Mouse (Mus musculus) layer of hippocampus, adult 2 months (tissue): ENCODE data around the gene Mrpl18. TPM values are rescaled to one million over a fixed set of nuclear protein-coding genes. Genes with fewer than 3 reads are reported as not detected.
"Not testable (repeated sequence)": the region's sequence is repeated elsewhere in the genome, so short reads cannot be mapped to it uniquely, and the experiment has no call there.

Experiments used
- DNase-seq, 2 experiments: peaks; one replicate each; pipeline ENCODE4 v3.0.0; 2022; ENCODE audit warnings: low spot score in 2 of 2
- H3K27ac ChIP-seq: fragments of 200-600 bp; 2 replicates; pipeline ENCODE4 v1.8.1; 2022
- H3K4me3 ChIP-seq: fragments of 200-600 bp; 2 replicates; pipeline ENCODE4 v1.8.1; 2022; ENCODE audit warnings: mild to moderate bottlenecking
- CTCF ChIP-seq: fragments of 200-600 bp; conservative IDR thresholded peaks from 2 replicates; pipeline ENCODE4 v1.8.1; 2022; ENCODE audit warnings: antibody characterized with exemption, mild to moderate bottlenecking, moderate library complexity
- long read RNA-seq, 2 experiments: library from polyadenylated mRNA; stranded (forward); transcript quantifications; one replicate each; pipeline ENCODE4 v2.0.0; 2021; ENCODE audit warnings: borderline mapping rate in 2 of 2
- total RNA-seq, 2 experiments: library from RNA; stranded (reverse); gene quantifications; 2 replicates each; pipeline ENCODE4 v1.2.3; 2021

Mrpl18 gene
- total RNA-seq, result 10 to 100 TPM; 60.9 to 68.9 TPM
- long read RNA-seq, experiment 1, transcript Mrpl18-201 (4 exons, 1,219 nt), result major isoform, 37 of 45 reads
- long read RNA-seq, experiment 1, partial matches to known transcripts, result 0 of 45 reads
- long read RNA-seq, experiment 1, other reads (novel, unspliced or antisense), result 8 of 45 reads
- long read RNA-seq, experiment 2, transcript Mrpl18-201 (4 exons, 1,219 nt), result major isoform, 34 of 47 reads
- long read RNA-seq, experiment 2, partial matches to known transcripts, result 5 of 47 reads
- long read RNA-seq, experiment 2, other reads (novel, unspliced or antisense), result 8 of 47 reads

GRCm38 (mm10) chr17:12915881-12916583 lies at the start of gene Mrpl18:
Gene Mrpl18, minus strand, starts transcription at chr17:12916345.
- peak within 1 kb of the TSS; percentile 97 for H3K27ac ChIP-seq
- TF ChIP-seq CTCF, result no peak
- peak within 1 kb of the TSS; percentile 80 for H3K4me3 ChIP-seq
- DNase-seq, result peak; percentile 98 to 100

- H3K4me3 ChIP-seq, result no peak overlapping the region
- TF ChIP-seq CTCF, result no peak
- no peak for DNase-seq
- no peak overlapping the region for H3K27ac ChIP-seq
Observed at GRCm38 (mm10) chr17:12963476-12963875, 47.3 kb upstream of the Mrpl18 start.

GRCm38 (mm10) chr17:12960331-12960873 lies 44.3 kb upstream of the Mrpl18 start, which contains the start of gene Acat2:
Gene Acat2, minus strand, starts transcription at chr17:12960747.
- peak; percentile 92 to 94 for DNase-seq
- peak within 1 kb of the TSS; percentile 91 for H3K27ac ChIP-seq
- no peak for TF ChIP-seq CTCF
- H3K4me3 ChIP-seq, result peak within 1 kb of the TSS; percentile 87

GRCm38 (mm10) chr17:12959377-12959776 lies 43.2 kb upstream of the Mrpl18 start:
- not testable (repeated sequence) for H3K27ac ChIP-seq, DNase-seq, H3K4me3 ChIP-seq

GRCm38 (mm10) chr17:12956664-12957063 lies 40.5 kb upstream of the Mrpl18 start:
- no peak for DNase-seq
- H3K4me3 ChIP-seq, result no peak overlapping the region
- TF ChIP-seq CTCF, result no peak
- no peak overlapping the region for H3K27ac ChIP-seq

GRCm38 (mm10) chr17:12949669-12950068 lies 33.5 kb upstream of the Mrpl18 start:
- TF ChIP-seq CTCF, result no peak
- Histone ChIP-seq H3K4me3 (no peak overlapping the region), H3K27ac (no peak overlapping the region)
- no peak for DNase-seq

GRCm38 (mm10) chr17:12942459-12943162 lies 26.5 kb upstream of the Mrpl18 start:
- DNase-seq, result no peak
- no peak for TF ChIP-seq CTCF
- Histone ChIP-seq H3K27ac (no peak overlapping the region), H3K4me3 (no peak overlapping the region)

- no peak overlapping the region for H3K4me3 ChIP-seq
- TF ChIP-seq CTCF, result no peak
- no peak overlapping the region for H3K27ac ChIP-seq
- no peak for DNase-seq
Observed at GRCm38 (mm10) chr17:12941543-12942260, 25.6 kb upstream of the Mrpl18 start.

GRCm38 (mm10) chr17:12940151-12940805 lies 24.1 kb upstream of the Mrpl18 start, which contains the start of gene Acat3:
Gene Acat3, minus strand, starts transcription at chr17:12940600.
- H3K4me3 ChIP-seq, result peak within 1 kb of the TSS; percentile 38
- peak within 1 kb of the TSS; percentile 56; the same call in 1 of the 2 replicates for H3K27ac ChIP-seq
- DNase-seq, result no peak
- TF ChIP-seq CTCF, result no peak

GRCm38 (mm10) chr17:12939377-12940148 lies 23.4 kb upstream of the Mrpl18 start:
- Histone ChIP-seq H3K27ac (peak overlapping the region; percentile 56; the same call in 1 of the 2 replicates), H3K4me3 (peak overlapping the region; percentile 38)
- DNase-seq, result not testable (repeated sequence)

- TF ChIP-seq CTCF, result no peak
- Histone ChIP-seq H3K4me3 (no peak overlapping the region), H3K27ac (no peak overlapping the region)
- DNase-seq, result no peak
Observed at GRCm38 (mm10) chr17:12938077-12938476, 21.9 kb upstream of the Mrpl18 start.
